Mouse (Mus musculus): Measurements from ENCODE around the gene Ank3. TPM values are rescaled to one million over a fixed set of nuclear protein-coding genes. Genes with fewer than 3 reads are reported as not detected.

The Ank3 gene
- total and polyA plus RNA-seq, 3 experiments = 3.2 to 6.7 TPM; not detected in 1

DNA sequence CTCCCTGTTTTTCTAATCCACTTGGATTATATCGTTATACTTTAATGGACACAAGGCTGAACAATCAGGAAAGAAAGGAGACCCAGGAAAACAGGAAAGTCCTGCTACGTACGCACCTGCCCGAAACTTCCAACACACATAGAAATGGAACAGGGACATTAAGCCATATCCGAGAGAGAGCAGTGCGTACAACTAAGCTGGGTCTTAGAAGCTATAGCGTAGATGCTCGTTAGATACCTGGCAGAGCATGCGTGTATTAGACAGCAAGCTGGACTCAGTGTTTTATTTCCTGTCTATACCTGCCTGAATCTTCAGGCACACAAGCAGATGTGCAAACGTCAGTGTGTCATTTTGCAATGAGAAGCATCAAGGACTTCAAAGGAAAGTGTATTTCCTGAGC lies 128.7 kb downstream of the Ank3 start:
- no peak for DNase-seq (ENCODE audit: low read depth, low spot score)
- no peaks in the 10 kb centered on the region for H3K4me1 ChIP-seq (ENCODE audit: control insufficient read depth in 1 of 2, insufficient read depth in 2 of 2, low read length in 2 of 2)
- no peak overlapping the region for H3K4me3 ChIP-seq (ENCODE audit: control insufficient read depth in 1 of 2, insufficient read depth in 1 of 2, low read depth in 2 of 2, low read length in 2 of 2)
- no peaks in the 10 kb centered on the region for H3K27me3 ChIP-seq (ENCODE audit: control insufficient read depth in 1 of 2, insufficient read depth in 2 of 2, low read length in 2 of 2)
- no peak overlapping the region for H3K9ac ChIP-seq (ENCODE audit: control insufficient read depth, low read depth, low read length, poor library complexity, severe bottlenecking)
- no peaks in the 10 kb centered on the region for H3K36me3 ChIP-seq (ENCODE audit: control insufficient read depth in 1 of 2, insufficient read depth in 2 of 2, low read length in 2 of 2)
- H3K79me2 ChIP-seq (ENCODE audit: control insufficient read depth, insufficient read depth, low read length, poor library complexity) = no peaks in the 10 kb centered on the region
- TF ChIP-seq CHD1 (IDR thresholded peaks at IDR 0.05; ENCODE audit: low read depth, low read length) (no peak), TAL1 (IDR thresholded peaks at IDR 0.05; ENCODE audit: low read length) (no peak), BHLHE40 (IDR thresholded peaks at IDR 0.05; ENCODE audit: borderline replicate concordance, low read depth, low read length) (no peak), USF2 (IDR thresholded peaks at IDR 0.05; ENCODE audit: borderline replicate concordance in 1 of 2, insufficient read depth in 1 of 2, low read depth in 1 of 2, low read length in 2 of 2) (no peak), MAX (IDR thresholded peaks at IDR 0.05; ENCODE audit: low read length) (no peak), E2F4 (IDR thresholded peaks at IDR 0.05; ENCODE audit: borderline replicate concordance, low read depth, low read length) (no peak), CTCF (IDR thresholded peaks at IDR 0.05 in 2 of 3, conservative IDR thresholded peaks at IDR 0.05 in 1 of 3; ENCODE audit: control insufficient read depth in 1 of 3, insufficient read depth in 1 of 3, low read depth in 2 of 3, low read length in 3 of 3, poor library complexity in 1 of 3, severe bottlenecking in 1 of 3) (no peak), POLR2AphosphoS5 (IDR thresholded peaks at IDR 0.05; ENCODE audit: borderline replicate concordance, low read depth, low read length) (no peak), MEF2A (IDR thresholded peaks at IDR 0.05; ENCODE audit: extremely low read depth, insufficient replicate concordance, low read depth, low read length, poor library complexity, severe bottlenecking) (no peak), POLR2A (IDR thresholded peaks at IDR 0.05; ENCODE audit: control insufficient read depth in 1 of 2, insufficient read depth in 1 of 2, low read depth in 1 of 2, low read length in 2 of 2, poor library complexity in 1 of 2) (no peak), TBP (IDR thresholded peaks at IDR 0.05; ENCODE audit: low read depth, low read length) (no peak), EP300 (IDR thresholded peaks at IDR 0.05; ENCODE audit: low read depth in 1 of 2, low read length in 2 of 2) (no peak), RAD21 (IDR thresholded peaks at IDR 0.05; ENCODE audit: low read depth, low read length) (no peak), MXI1 (IDR thresholded peaks at IDR 0.05; ENCODE audit: low read depth, low read length) (no peak), MYC (IDR thresholded peaks at IDR 0.05; ENCODE audit: low read depth, low read length) (no peak), SMC3 (IDR thresholded peaks at IDR 0.05; ENCODE audit: low read depth, low read length) (no peak), JUND (IDR thresholded peaks at IDR 0.05; ENCODE audit: low read depth, low read length) (no peak), CHD2 (IDR thresholded peaks at IDR 0.05; ENCODE audit: low read length) (no peak)
- H3K9me3 ChIP-seq (replicated peaks; ENCODE audit: insufficient read depth, low read length) = no peaks in the 10 kb centered on the region
- no peak overlapping the region for H3K27ac ChIP-seq (ENCODE audit: control insufficient read depth, low read depth, low read length)

DNA sequence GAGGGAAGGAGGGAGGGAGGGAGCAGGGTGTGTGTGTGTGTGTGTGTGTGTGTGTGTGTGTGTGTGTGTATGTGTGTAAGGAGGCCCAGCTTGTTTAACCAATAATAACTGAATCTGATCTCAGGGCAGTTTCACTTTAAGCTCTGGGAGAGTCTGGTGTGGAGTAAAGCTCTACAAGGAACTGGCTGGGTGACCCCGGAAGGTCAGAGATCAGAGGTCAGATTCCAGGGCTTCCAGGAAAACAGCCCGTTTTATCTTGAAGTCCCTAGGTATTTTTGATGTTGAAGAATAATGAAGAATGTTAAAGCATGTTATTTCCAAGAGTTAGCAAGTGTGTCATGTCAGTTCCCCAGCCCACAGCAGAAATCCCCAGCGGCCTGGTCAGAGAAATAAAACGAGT lies 130.2 kb downstream of the Ank3 start:
- Histone ChIP-seq H3K36me3 (ENCODE audit: control insufficient read depth in 1 of 2, insufficient read depth in 2 of 2, low read length in 2 of 2) (no peaks in the 10 kb centered on the region), H3K4me1 (ENCODE audit: control insufficient read depth in 1 of 2, insufficient read depth in 2 of 2, low read length in 2 of 2) (no peaks in the 10 kb centered on the region), H3K4me3 (ENCODE audit: control insufficient read depth in 1 of 2, insufficient read depth in 1 of 2, low read depth in 2 of 2, low read length in 2 of 2) (no peak overlapping the region), H3K9me3 (replicated peaks; ENCODE audit: insufficient read depth, low read length) (no peaks in the 10 kb centered on the region), H3K27ac (ENCODE audit: control insufficient read depth, low read depth, low read length) (no peak overlapping the region), H3K27me3 (ENCODE audit: control insufficient read depth in 1 of 2, insufficient read depth in 2 of 2, low read length in 2 of 2) (no peaks in the 10 kb centered on the region), H3K79me2 (ENCODE audit: control insufficient read depth, insufficient read depth, low read length, poor library complexity) (no peaks in the 10 kb centered on the region), H3K9ac (ENCODE audit: control insufficient read depth, low read depth, low read length, poor library complexity, severe bottlenecking) (no peak overlapping the region)
- TF ChIP-seq MAX (IDR thresholded peaks at IDR 0.05; ENCODE audit: low read length) (no peak), RAD21 (IDR thresholded peaks at IDR 0.05; ENCODE audit: low read depth, low read length) (no peak), MYB (IDR thresholded peaks at IDR 0.05; ENCODE audit: low read depth, low read length) (no peak), MYC (IDR thresholded peaks at IDR 0.05; ENCODE audit: low read depth, low read length) (no peak), KAT2A (conservative IDR thresholded peaks at IDR 0.05; ENCODE audit: low read depth, low read length) (no peak), ELF1 (IDR thresholded peaks at IDR 0.05; ENCODE audit: low read depth, low read length) (no peak), MXI1 (IDR thresholded peaks at IDR 0.05; ENCODE audit: low read depth, low read length) (no peak), JUND (IDR thresholded peaks at IDR 0.05; ENCODE audit: low read depth, low read length) (no peak)
- DNase-seq (ENCODE audit: low read depth, low spot score) = no peak

Measured in MEL (cell line).